Mouse (Mus musculus) right cerebral cortex, postnatal 14 days (tissue): ENCODE measurements around the gene Gm49392.
"Not testable (repeated sequence)": the region's sequence is repeated elsewhere in the genome, so short reads cannot be mapped to it uniquely, and the experiment has no call there.

Experiments
- DNase-seq: peaks from one replicate; pipeline ENCODE4 v3.0.0; 2022

Gene Gm49392

GRCm38 (mm10) chr13:60896794-60897193 is at the start of gene Gm49392:
TSS of gene Gm49392 (minus strand) at chr13:60896894.
- not testable (repeated sequence) for DNase-seq

GRCm38 (mm10) chr13:60941884-60942283 is 45.2 kb upstream of the Gm49392 start, which contains the start of gene Tpbpa:
TSS of gene Tpbpa (minus strand) at chr13:60941984.
- DNase-seq, result not testable (repeated sequence)

- DNase-seq, result no peak
These were observed 39.8 kb upstream of the Gm49392 start, which contains the start of the genes Gm49391 and Ctla2a for GRCm38 (mm10) chr13:60936500-60936901. TSS of gene Gm49391 (minus strand) at chr13:60936571. TSS of gene Ctla2a (minus strand) at chr13:60936625.

GRCm38 (mm10) chr13:60935490-60935889 is 38.8 kb upstream of the Gm49392 start, which contains the start of gene Gm49393:
TSS of gene Gm49393 (minus strand) at chr13:60935590.
- not testable (repeated sequence) for DNase-seq

GRCm38 (mm10) chr13:60904780-60905179 is 8.1 kb upstream of the Gm49392 start, which contains the start of gene Tpbpb:
TSS of gene Tpbpb (minus strand) at chr13:60904880.
- not testable (repeated sequence) for DNase-seq

- no peak for DNase-seq
These were observed 634 bp upstream of the Gm49392 start, which contains the start of gene Ctla2b for GRCm38 (mm10) chr13:60897328-60897727. TSS of gene Ctla2b (minus strand) at chr13:60897447.

- no peak for DNase-seq
These were observed 1.1 kb downstream of the Gm49392 start for GRCm38 (mm10) chr13:60895406-60896160.

- no peak for DNase-seq
These were observed 4.4 kb downstream of the Gm49392 start for GRCm38 (mm10) chr13:60892301-60892700.

GRCm38 (mm10) chr13:60864281-60864680 is 32.4 kb downstream of the Gm49392 start, which contains the start of gene 4930486L24Rik:
TSS of gene 4930486L24Rik (minus strand) at chr13:60864475.
- no peak for DNase-seq

GRCm38 (mm10) chr13:60848241-60849120 is 48.2 kb downstream of the Gm49392 start:
- DNase-seq, result no peak

- no peak for DNase-seq
These were observed 53.5 kb downstream of the Gm49392 start for GRCm38 (mm10) chr13:60843153-60843552.

GRCm38 (mm10) chr13:60842703-60843102 is 54.0 kb downstream of the Gm49392 start:
- no peak for DNase-seq

GRCm38 (mm10) chr13:60839353-60839902 is 57.3 kb downstream of the Gm49392 start:
- DNase-seq, result no peak

GRCm38 (mm10) chr13:60826052-60826451 is 70.6 kb downstream of the Gm49392 start:
- no peak for DNase-seq

- no peak for DNase-seq
These were observed 76.1 kb downstream of the Gm49392 start for GRCm38 (mm10) chr13:60820486-60821175.

- DNase-seq, result peak; percentile 45
These were observed 77.2 kb downstream of the Gm49392 start for GRCm38 (mm10) chr13:60819469-60819868.

- DNase-seq, result no peak
These were observed 83.0 kb downstream of the Gm49392 start for GRCm38 (mm10) chr13:60813722-60814121.

GRCm38 (mm10) chr13:60812768-60813167 is 83.9 kb downstream of the Gm49392 start:
- DNase-seq, result no peak

GRCm38 (mm10) chr13:60809690-60810089 is 87.0 kb downstream of the Gm49392 start:
- DNase-seq, result no peak

GRCm38 (mm10) chr13:60802749-60803148 is 93.9 kb downstream of the Gm49392 start, which contains the start of gene Ctsll3:
TSS of gene Ctsll3 (minus strand) at chr13:60802849.
- no peak for DNase-seq
